Mouse (Mus musculus): ENCODE data around the gene Ptprr.

- TF ChIP-seq CTCF (IDR thresholded peaks at IDR 0.05; ENCODE audit: control insufficient read depth, insufficient read depth, low read length): peak; percentile 77
- no peak for TF ChIP-seq POLR2A (IDR thresholded peaks at IDR 0.05; ENCODE audit: borderline replicate concordance, control insufficient read depth, low read depth, low read length)
These were observed 190.1 kb downstream of the Ptprr start for GRCm38 (mm10) chr10:116207987-116208726.
